Mouse (Mus musculus) spleen, adult 2 months (tissue): ENCODE measurements around the gene Palm3.

Experiments used
- CTCF ChIP-seq: fragments of 200-500 bp; IDR thresholded peaks from 2 replicates; pipeline ENCODE4 v1.5.1; 2011; ENCODE audit warnings: mild to moderate bottlenecking, inconsistent platforms; ENCODE audit not compliant: insufficient read depth, insufficient read length, insufficient replicate concordance; ENCODE audit errors: extremely low read depth
- POLR2A ChIP-seq: fragments of 200-500 bp; IDR thresholded peaks from 2 replicates; pipeline ENCODE4 v1.6.1; 2011; ENCODE audit warnings: low read depth, low read length, inconsistent platforms

DNA sequence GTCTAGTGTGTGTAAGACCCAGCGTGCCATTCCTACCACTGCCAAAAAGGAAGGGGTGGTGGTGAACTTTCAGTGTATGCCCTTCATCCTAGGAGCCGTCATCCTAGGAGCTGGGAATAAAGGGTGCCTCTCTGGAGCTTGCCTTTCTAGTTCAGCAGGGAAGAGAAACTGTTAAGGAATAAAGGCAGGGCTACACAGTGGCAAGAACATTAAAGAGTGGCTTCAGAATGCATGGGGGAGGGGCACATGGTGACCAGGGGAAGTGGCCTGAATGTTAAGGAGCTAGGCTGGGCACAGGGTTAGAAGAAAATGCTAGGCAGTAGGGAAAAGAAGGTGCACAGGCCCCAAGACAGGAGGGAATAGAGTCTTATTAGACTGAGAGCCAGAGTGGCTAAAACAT is 48.5 kb downstream of the Palm3 start:
- TF ChIP-seq CTCF (no peak), POLR2A (no peak)
